Mouse (Mus musculus): ENCODE data around the gene Vhl. TPM values are rescaled to one million over a fixed set of nuclear protein-coding genes. Genes with fewer than 3 reads are reported as not detected.

Gene Vhl
- polyA plus RNA-seq, 1 experiment from 2014 or later: 68.2 TPM

DNA sequence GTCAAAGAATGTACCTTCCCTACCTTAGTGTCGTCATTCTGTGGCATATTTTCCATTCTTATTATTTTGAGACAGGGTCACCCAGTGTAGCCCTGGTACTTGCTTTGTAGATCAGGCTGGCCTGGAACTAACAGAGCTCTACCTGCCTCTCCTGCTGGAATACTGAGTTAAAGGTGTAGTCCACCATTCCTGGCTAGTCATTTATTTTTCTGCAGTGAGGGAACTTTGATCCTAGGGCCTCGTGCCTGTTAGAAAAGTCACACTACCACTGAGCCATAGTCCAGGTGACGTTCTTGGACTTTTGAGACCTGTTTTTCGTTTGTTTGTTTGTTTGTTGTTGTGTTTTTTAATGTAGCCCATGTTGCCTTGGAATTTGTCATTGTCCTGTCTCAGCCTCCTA lies 15.4 kb downstream of the Vhl start:
- DNase-seq (ENCODE audit: low spot score): no peak
- Histone ChIP-seq H3K27ac (ENCODE audit: low read depth, low read length) (no peak overlapping the region), H3K9ac (ENCODE audit: low read length) (no peak overlapping the region), H3K4me1 (ENCODE audit: control insufficient read depth, insufficient read depth, low read length) (0 out of 2 replicates have a peak, but pooled peaks cover 3% of the 10 kb centered on the region), H3K27me3 (ENCODE audit: control insufficient read depth, insufficient read depth, low read length) (no peaks in the 10 kb centered on the region), H3K4me3 (ENCODE audit: low read depth, low read length) (no peak overlapping the region), H3K4me2 (ENCODE audit: low read depth) (no peak overlapping the region), H3K9me3 (ENCODE audit: control insufficient read depth, low read length) (no peaks in the 10 kb centered on the region), H3K36me3 (ENCODE audit: control insufficient read depth, insufficient read depth, low read length) (no peaks in the 10 kb centered on the region)
- ATAC-seq (ENCODE audit: insufficient read depth, low FRiP score, low TSS enrichment): no peak
- 86% methylated on average over 4 of the region's 4 CpGs for WGBS

DNA sequence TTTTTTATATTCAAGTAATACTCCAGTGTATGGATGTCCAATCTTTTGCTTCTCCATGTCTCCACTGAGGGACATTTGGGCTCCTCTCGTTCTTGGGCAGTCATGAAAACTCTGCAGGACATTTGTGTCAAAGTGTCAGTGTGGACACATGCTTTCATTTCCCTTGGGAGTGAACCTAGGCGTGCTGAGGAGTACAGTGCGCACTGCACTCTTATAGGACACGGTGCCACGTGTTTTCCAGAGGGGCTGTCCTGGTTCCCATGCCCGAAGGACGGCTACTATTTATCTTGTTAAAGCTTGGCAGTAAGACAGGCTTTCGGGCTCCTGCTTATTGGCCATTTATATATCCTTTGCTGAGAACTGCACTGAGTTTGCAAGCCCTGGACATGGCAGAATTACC lies 18.8 kb downstream of the Vhl start:
- no peaks in the 10 kb centered on the region for H3K27me3 ChIP-seq (ENCODE audit: control insufficient read depth, insufficient read depth, low read length)
- no peak for ATAC-seq (ENCODE audit: insufficient read depth, low FRiP score, low TSS enrichment)
- WGBS: 92% methylated on average over 8 of the region's 8 CpGs
- DNase-seq (ENCODE audit: low spot score): no peak
- H3K27ac ChIP-seq (ENCODE audit: low read depth, low read length): no peak overlapping the region
- H3K4me2 ChIP-seq (ENCODE audit: low read depth): no peak overlapping the region
- H3K9ac ChIP-seq (ENCODE audit: low read length): no peak overlapping the region
- H3K9me3 ChIP-seq (ENCODE audit: control insufficient read depth, low read length): no peaks in the 10 kb centered on the region
- H3K4me3 ChIP-seq (ENCODE audit: low read depth, low read length): no peak overlapping the region
- H3K4me1 ChIP-seq (ENCODE audit: control insufficient read depth, insufficient read depth, low read length): 0 out of 2 replicates have a peak, but pooled peaks cover 3% of the 10 kb centered on the region
- no peaks in the 10 kb centered on the region for H3K36me3 ChIP-seq (ENCODE audit: control insufficient read depth, insufficient read depth, low read length)

DNA sequence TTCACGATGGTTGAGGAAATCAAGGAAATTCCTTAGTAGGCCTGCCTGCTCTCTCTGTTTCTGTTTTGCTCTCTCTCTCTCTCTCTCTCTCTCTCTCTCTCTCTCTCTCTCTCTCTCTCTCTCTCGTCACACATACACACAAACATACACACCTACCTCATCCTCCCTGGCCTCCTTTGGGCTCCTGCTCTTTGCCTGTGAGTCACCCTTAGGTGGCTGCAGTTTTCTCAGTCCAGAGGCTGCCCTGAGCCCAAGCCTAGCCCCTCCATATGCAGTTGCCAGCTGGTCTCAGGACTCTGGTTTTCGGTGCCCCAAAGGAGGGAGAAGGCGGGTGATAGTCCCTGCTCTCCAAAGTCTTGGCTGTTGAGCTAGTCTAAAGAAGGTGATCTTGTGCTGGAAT lies 19.3 kb downstream of the Vhl start:
- WGBS: 85% methylated on average over 4 of the region's 4 CpGs
- no peak for ATAC-seq (ENCODE audit: insufficient read depth, low FRiP score, low TSS enrichment)
- Histone ChIP-seq H3K4me1 (ENCODE audit: control insufficient read depth, insufficient read depth, low read length) (0 out of 2 replicates have a peak, but pooled peaks cover 3% of the 10 kb centered on the region), H3K4me3 (ENCODE audit: low read depth, low read length) (no peak overlapping the region), H3K27ac (ENCODE audit: low read depth, low read length) (no peak overlapping the region), H3K9ac (ENCODE audit: low read length) (no peak overlapping the region), H3K9me3 (ENCODE audit: control insufficient read depth, low read length) (no peaks in the 10 kb centered on the region), H3K36me3 (ENCODE audit: control insufficient read depth, insufficient read depth, low read length) (no peaks in the 10 kb centered on the region), H3K4me2 (ENCODE audit: low read depth) (no peak overlapping the region), H3K27me3 (ENCODE audit: control insufficient read depth, insufficient read depth, low read length) (no peaks in the 10 kb centered on the region)
- DNase-seq (ENCODE audit: low spot score): no peak

DNA sequence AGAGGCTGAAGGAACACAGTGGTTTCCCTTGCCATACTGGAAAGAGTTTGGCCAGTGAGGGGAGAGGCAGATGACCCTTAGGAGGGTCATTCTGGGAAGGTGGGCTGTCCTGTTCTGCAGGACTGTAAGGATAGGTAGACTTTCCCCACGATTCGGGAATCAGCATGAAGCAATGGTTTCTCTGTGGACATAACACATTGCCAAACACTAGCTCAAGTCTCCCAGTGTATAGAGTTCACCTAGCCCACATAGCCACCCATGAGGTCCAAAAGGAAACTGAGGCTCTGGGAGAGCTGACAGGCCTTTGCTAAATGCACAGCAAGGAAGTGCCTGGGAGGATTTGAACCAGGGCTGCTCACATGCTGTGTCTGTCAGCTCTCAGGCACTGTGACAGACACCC lies 20.2 kb downstream of the Vhl start:
- H3K9me3 ChIP-seq (ENCODE audit: control insufficient read depth, low read length): no peaks in the 10 kb centered on the region
- no peak overlapping the region for H3K9ac ChIP-seq (ENCODE audit: low read length)
- no peaks in the 10 kb centered on the region for H3K36me3 ChIP-seq (ENCODE audit: control insufficient read depth, insufficient read depth, low read length)
- H3K4me3 ChIP-seq (ENCODE audit: low read depth, low read length): no peak overlapping the region
- H3K27ac ChIP-seq (ENCODE audit: low read depth, low read length): no peak overlapping the region
- H3K4me2 ChIP-seq (ENCODE audit: low read depth): no peak overlapping the region
- H3K27me3 ChIP-seq (ENCODE audit: control insufficient read depth, insufficient read depth, low read length): no peaks in the 10 kb centered on the region
- no peaks in the 10 kb centered on the region for H3K4me1 ChIP-seq (ENCODE audit: control insufficient read depth, insufficient read depth, low read length)
- WGBS: 93% methylated on average over 2 of the region's 2 CpGs
- DNase-seq (ENCODE audit: low spot score): no peak
- ATAC-seq (ENCODE audit: insufficient read depth, low FRiP score, low TSS enrichment): no peak

DNA sequence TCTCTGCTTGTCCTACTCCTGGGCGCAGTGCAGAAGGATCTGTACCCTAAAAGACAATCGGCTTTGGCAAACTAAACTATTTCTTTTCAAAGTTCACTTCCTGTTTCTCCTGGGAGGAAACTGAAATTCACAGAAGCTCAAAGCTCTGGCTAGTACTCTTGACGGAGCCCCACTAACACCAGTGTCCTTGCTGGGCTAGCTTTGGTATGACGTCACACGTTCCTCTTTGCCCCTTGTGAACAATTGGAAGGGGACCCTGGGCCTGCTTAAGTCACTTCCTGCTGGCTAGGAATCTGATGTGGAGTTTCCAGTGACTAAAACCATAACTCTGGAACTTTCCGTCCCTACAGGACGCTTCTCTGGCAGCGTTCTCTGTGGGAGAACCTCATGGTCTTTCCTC lies 21.0 kb downstream of the Vhl start:
- no peak overlapping the region for H3K4me3 ChIP-seq (ENCODE audit: low read depth, low read length)
- H3K4me1 ChIP-seq (ENCODE audit: control insufficient read depth, insufficient read depth, low read length): no peaks in the 10 kb centered on the region
- H3K27ac ChIP-seq (ENCODE audit: low read depth, low read length): no peak overlapping the region
- H3K36me3 ChIP-seq (ENCODE audit: control insufficient read depth, insufficient read depth, low read length): no peaks in the 10 kb centered on the region
- H3K27me3 ChIP-seq (ENCODE audit: control insufficient read depth, insufficient read depth, low read length): no peaks in the 10 kb centered on the region
- H3K9me3 ChIP-seq (ENCODE audit: control insufficient read depth, low read length): no peaks in the 10 kb centered on the region
- DNase-seq (ENCODE audit: low spot score) (no peak), ATAC-seq (ENCODE audit: insufficient read depth, low FRiP score, low TSS enrichment) (no peak)
- no peak overlapping the region for H3K9ac ChIP-seq (ENCODE audit: low read length)
- no peak overlapping the region for H3K4me2 ChIP-seq (ENCODE audit: low read depth)
- 89% methylated on average over 8 of the region's 8 CpGs for WGBS

DNA sequence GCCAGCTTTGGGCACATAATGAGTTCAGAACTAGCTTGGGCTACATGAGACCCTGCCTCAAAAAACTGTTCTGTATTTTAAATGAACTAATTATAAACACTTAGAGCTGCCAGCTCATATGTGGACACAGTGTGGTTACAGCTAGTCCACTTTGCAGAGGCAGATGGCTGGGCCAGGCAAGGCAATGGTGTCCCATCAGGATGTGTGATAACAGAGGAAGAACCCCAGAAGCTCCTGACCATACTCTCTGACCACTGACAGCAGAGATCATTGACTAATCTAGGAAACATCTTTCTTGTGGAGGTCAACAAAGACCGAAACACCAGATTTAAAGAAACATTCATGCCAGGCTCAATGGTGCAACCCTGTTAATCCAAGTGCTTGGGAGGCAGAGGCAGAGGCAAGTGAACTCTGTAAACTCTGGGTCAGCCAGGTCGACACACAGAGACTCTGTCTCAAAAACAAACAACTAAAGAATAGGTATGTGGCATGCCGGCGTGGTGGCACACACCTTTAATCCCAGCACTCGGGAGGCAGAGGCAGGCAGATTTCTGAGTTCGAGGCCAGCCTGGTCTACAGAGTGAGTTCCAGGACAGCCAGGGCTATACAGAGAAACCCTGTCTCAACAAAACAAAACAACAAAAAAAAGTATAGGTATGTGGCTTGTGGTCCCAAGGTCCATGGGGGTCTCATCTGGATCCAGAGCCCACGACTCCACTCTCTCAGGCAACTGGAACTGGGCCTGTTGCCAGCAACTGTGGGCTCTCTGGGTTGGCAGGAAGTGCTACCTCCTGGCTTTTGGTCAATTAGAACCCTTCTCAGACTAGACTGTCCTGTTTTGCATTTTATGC lies 25.8 kb downstream of the Vhl start:
- no peaks in the 10 kb centered on the region for H3K36me3 ChIP-seq (ENCODE audit: control insufficient read depth, insufficient read depth, low read length)
- WGBS: 88% methylated on average over 7 of the region's 7 CpGs
- no peak overlapping the region for H3K27ac ChIP-seq (ENCODE audit: low read depth, low read length)
- H3K9me3 ChIP-seq (ENCODE audit: control insufficient read depth, low read length): no peaks in the 10 kb centered on the region
- no peaks in the 10 kb centered on the region for H3K27me3 ChIP-seq (ENCODE audit: control insufficient read depth, insufficient read depth, low read length)
- H3K4me1 ChIP-seq (ENCODE audit: control insufficient read depth, insufficient read depth, low read length): no peaks in the 10 kb centered on the region
- no peak overlapping the region for H3K4me2 ChIP-seq (ENCODE audit: low read depth)
- no peak overlapping the region for H3K9ac ChIP-seq (ENCODE audit: low read length)
- no peak overlapping the region for H3K4me3 ChIP-seq (ENCODE audit: low read depth, low read length)
- ATAC-seq (ENCODE audit: insufficient read depth, low FRiP score, low TSS enrichment) (no peak), DNase-seq (ENCODE audit: low spot score) (no peak)

DNA sequence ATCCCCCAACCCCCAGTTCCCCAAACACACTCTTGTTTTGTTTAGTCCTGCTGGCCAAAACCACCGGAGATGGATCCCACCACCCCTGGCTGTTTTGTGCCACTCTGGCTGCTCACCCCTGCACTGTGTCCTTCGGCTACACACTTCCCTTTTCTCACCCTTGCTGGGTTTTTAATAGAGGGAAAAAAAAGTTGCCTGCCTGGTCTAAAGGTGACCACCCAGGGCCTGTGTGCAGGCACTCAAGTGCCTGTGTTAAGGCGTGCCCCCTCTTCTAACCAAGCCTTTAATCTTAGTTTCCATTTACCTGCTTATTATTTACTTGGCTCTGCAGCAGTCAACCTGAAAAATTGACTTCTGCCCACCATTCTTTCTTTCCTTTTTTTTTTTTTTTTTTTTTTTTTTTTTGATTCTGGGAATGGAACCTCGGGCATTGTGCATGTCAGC lies 26.5 kb downstream of the Vhl start:
- Histone ChIP-seq H3K27me3 (ENCODE audit: control insufficient read depth, insufficient read depth, low read length) (no peaks in the 10 kb centered on the region), H3K36me3 (ENCODE audit: control insufficient read depth, insufficient read depth, low read length) (no peaks in the 10 kb centered on the region), H3K4me1 (ENCODE audit: control insufficient read depth, insufficient read depth, low read length) (no peaks in the 10 kb centered on the region), H3K9me3 (ENCODE audit: control insufficient read depth, low read length) (no peaks in the 10 kb centered on the region), H3K4me2 (ENCODE audit: low read depth) (no peak overlapping the region), H3K9ac (ENCODE audit: low read length) (no peak overlapping the region), H3K27ac (ENCODE audit: low read depth, low read length) (no peak overlapping the region), H3K4me3 (ENCODE audit: low read depth, low read length) (no peak overlapping the region)
- 81% methylated on average over 4 of the region's 4 CpGs for WGBS
- ATAC-seq (ENCODE audit: insufficient read depth, low FRiP score, low TSS enrichment) (no peak), DNase-seq (ENCODE audit: low spot score) (no peak)

DNA sequence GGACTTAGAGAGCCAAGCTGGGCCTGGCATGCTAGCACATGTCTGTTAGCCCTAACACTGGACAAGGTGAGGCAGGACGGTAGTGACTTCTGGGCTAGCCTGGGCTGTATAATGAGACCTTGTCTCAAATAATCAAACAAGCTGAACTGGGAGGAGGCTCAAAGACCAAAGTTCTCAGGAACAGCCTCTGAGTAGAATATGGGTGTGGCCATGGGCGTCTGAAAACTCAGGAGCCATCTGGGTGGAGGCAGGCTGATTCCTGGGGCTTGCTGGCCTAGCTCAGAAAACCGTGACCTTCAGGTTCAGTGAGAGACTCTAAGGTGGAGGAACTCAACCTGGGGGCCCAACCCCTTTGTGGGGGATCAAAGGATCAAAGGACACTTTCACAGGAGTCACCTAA lies 27.9 kb downstream of the Vhl start:
- no peaks in the 10 kb centered on the region for H3K9me3 ChIP-seq (ENCODE audit: control insufficient read depth, low read length)
- DNase-seq (ENCODE audit: low spot score) (no peak), ATAC-seq (ENCODE audit: insufficient read depth, low FRiP score, low TSS enrichment) (no peak)
- H3K4me2 ChIP-seq (ENCODE audit: low read depth): no peak overlapping the region
- no peak overlapping the region for H3K27ac ChIP-seq (ENCODE audit: low read depth, low read length)
- no peak overlapping the region for H3K4me3 ChIP-seq (ENCODE audit: low read depth, low read length)
- no peaks in the 10 kb centered on the region for H3K27me3 ChIP-seq (ENCODE audit: control insufficient read depth, insufficient read depth, low read length)
- H3K4me1 ChIP-seq (ENCODE audit: control insufficient read depth, insufficient read depth, low read length): no peaks in the 10 kb centered on the region
- WGBS: 76% methylated on average over 3 of the region's 3 CpGs
- H3K9ac ChIP-seq (ENCODE audit: low read length): no peak overlapping the region
- no peaks in the 10 kb centered on the region for H3K36me3 ChIP-seq (ENCODE audit: control insufficient read depth, insufficient read depth, low read length)

DNA sequence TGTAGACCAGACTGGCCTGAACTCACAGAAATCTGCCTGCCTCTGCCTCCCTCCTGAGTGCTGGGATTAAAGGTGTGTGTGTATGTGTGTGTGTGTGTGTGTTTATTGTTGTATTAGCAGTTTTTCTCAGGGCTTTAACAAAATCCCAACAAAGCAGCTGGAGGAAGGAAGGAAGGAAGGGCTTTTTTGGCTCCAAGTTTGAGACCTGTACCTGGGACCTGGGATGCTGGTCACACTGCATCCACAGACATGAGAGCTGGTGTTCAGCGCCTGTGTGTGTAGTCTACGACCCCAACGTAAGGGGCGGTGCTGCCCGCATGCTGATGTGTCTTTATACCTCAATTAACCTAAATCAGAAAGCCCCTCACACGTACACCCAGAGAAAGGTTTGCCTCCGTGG lies 29.8 kb downstream of the Vhl start:
- 91% methylated on average over 7 of the region's 7 CpGs for WGBS
- Histone ChIP-seq H3K9me3 (ENCODE audit: control insufficient read depth, low read length) (no peaks in the 10 kb centered on the region), H3K27ac (ENCODE audit: low read depth, low read length) (no peak overlapping the region), H3K4me2 (ENCODE audit: low read depth) (no peak overlapping the region), H3K27me3 (ENCODE audit: control insufficient read depth, insufficient read depth, low read length) (no peaks in the 10 kb centered on the region), H3K9ac (ENCODE audit: low read length) (no peak overlapping the region), H3K36me3 (ENCODE audit: control insufficient read depth, insufficient read depth, low read length) (no peaks in the 10 kb centered on the region), H3K4me3 (ENCODE audit: low read depth, low read length) (no peak overlapping the region), H3K4me1 (ENCODE audit: control insufficient read depth, insufficient read depth, low read length) (no peaks in the 10 kb centered on the region)
- ATAC-seq (ENCODE audit: insufficient read depth, low FRiP score, low TSS enrichment) (no peak), DNase-seq (ENCODE audit: low spot score) (no peak)
